ENCODE assay signal across 8 mouse cellular contexts in genomic region chr1:166043451-166044149, GRCm38 (mm10). TPM values are rescaled to one million over a fixed set of nuclear protein-coding genes. Genes with fewer than 3 reads are reported as not detected.
A peak's percentile ranks its signal among the peaks of the same experiment; 100 is the strongest.
DNase-seq lines count a peak whose midpoint lies in the region; ATAC-seq and TF ChIP-seq lines count a peak whose summit lies in the region.

No protein-coding gene starts in this region.

- H3K9me3 ChIP-seq in intestine, embryonic 16.5 days (ENCODE audit: control insufficient read depth, low read length): no peaks in the 10 kb centered on the region
- no peaks in the 10 kb centered on the region for H3K9me3 ChIP-seq in intestine, postnatal 0 days (ENCODE audit: control insufficient read depth)
- no peaks in the 10 kb centered on the region for H3K9me3 ChIP-seq in MEL (replicated peaks; ENCODE audit: insufficient read depth, low read length)
- no peaks in the 10 kb centered on the region for H3K9me3 ChIP-seq in forebrain, embryonic 10.5 days
- H3K9me3 ChIP-seq in midbrain, embryonic 11.5 days (ENCODE audit: control insufficient read depth, low read length): no peaks in the 10 kb centered on the region

- TF ChIP-seq CTCF in intestine, postnatal 0 days (IDR thresholded peaks at IDR 0.05; ENCODE audit: low read depth): no peak
- no peak for TF ChIP-seq CTCF in MEL (IDR thresholded peaks at IDR 0.05 in 2 of 3, conservative IDR thresholded peaks at IDR 0.05 in 1 of 3; ENCODE audit: control insufficient read depth in 1 of 3, insufficient read depth in 1 of 3, low read depth in 2 of 3, low read length in 3 of 3, poor library complexity in 1 of 3, severe bottlenecking in 1 of 3)

- 62% methylated on average over 21 of the region's 21 CpGs for WGBS in intestine, embryonic 16.5 days
- 59% methylated on average over 21 of the region's 21 CpGs for WGBS in intestine, postnatal 0 days
- WGBS in forebrain, embryonic 10.5 days: 64% methylated on average over 21 of the region's 21 CpGs
- 72% methylated on average over 21 of the region's 21 CpGs for WGBS in midbrain, embryonic 11.5 days

- H3K4me1 ChIP-seq in intestine, embryonic 16.5 days (ENCODE audit: control insufficient read depth, insufficient read depth, low read length): peaks cover 16% of the 10 kb centered on the region
- no peaks in the 10 kb centered on the region; the same call in 1 of the 2 replicates for H3K4me1 ChIP-seq in intestine, postnatal 0 days (replicated peaks; ENCODE audit: control insufficient read depth, insufficient read depth, low read length)
- no peaks in the 10 kb centered on the region; a peak in 1 of 4 replicates for H3K4me1 ChIP-seq in MEL (ENCODE audit: control insufficient read depth in 1 of 2, insufficient read depth in 2 of 2, low read length in 2 of 2)
- peaks cover 71% of the 10 kb centered on the region for H3K4me1 ChIP-seq in forebrain, embryonic 10.5 days
- peaks cover 33% of the 10 kb centered on the region for H3K4me1 ChIP-seq in midbrain, embryonic 11.5 days (ENCODE audit: control insufficient read depth, insufficient read depth, low read length)

- peak; percentile 36; the same call in 1 of the 2 replicates for ATAC-seq in intestine, embryonic 16.5 days
- no peak for ATAC-seq in intestine, postnatal 0 days
- peak; percentile 54 for ATAC-seq in midbrain, embryonic 11.5 days (ENCODE audit: low FRiP score)

- TF ChIP-seq EP300 in MEL (IDR thresholded peaks at IDR 0.05; ENCODE audit: low read depth in 1 of 2, low read length in 2 of 2): peak in 1 of 2 experiments; percentile 27; a peak in 1 of 4 replicates

- no peak for TF ChIP-seq POLR2A in MEL (IDR thresholded peaks at IDR 0.05; ENCODE audit: control insufficient read depth in 1 of 2, insufficient read depth in 1 of 2, low read depth in 1 of 2, low read length in 2 of 2, poor library complexity in 1 of 2)

- TF ChIP-seq RAD21 in MEL (IDR thresholded peaks at IDR 0.05; ENCODE audit: low read depth, low read length): no peak

- peak; percentile 50 for DNase-seq in MEL (ENCODE audit: low read depth, low spot score)
- DNase-seq in forebrain, embryonic 10.5 days (ENCODE audit: extremely low spot score, low spot score): no peak
- peak; percentile 88 for DNase-seq in midbrain, embryonic 11.5 days (ENCODE audit: low spot score, missing footprints)
- peak; percentile 46 for DNase-seq in thymus, postnatal 4 days
- DNase-seq in adrenal gland, postnatal 10 days: no peak
- no peak for DNase-seq in kidney, adult 11 months

- H3K27ac ChIP-seq in intestine, embryonic 16.5 days (ENCODE audit: low read length): no peak overlapping the region
- H3K27ac ChIP-seq in intestine, postnatal 0 days (ENCODE audit: low read depth, low read length): no peak overlapping the region
- H3K27ac ChIP-seq in MEL (ENCODE audit: control insufficient read depth, low read depth, low read length): no peak overlapping the region
- H3K27ac ChIP-seq in forebrain, embryonic 10.5 days: peak overlapping the region; percentile 86
- no peak overlapping the region for H3K27ac ChIP-seq in midbrain, embryonic 11.5 days (ENCODE audit: low read depth, low read length)

- H3K9ac ChIP-seq in intestine, embryonic 16.5 days (ENCODE audit: low read depth, low read length): no peak overlapping the region
- no peak overlapping the region for H3K9ac ChIP-seq in intestine, postnatal 0 days (ENCODE audit: low read depth, low read length)
- no peak overlapping the region for H3K9ac ChIP-seq in MEL (ENCODE audit: control insufficient read depth, low read depth, low read length, poor library complexity, severe bottlenecking)
- no peak overlapping the region for H3K9ac ChIP-seq in midbrain, embryonic 11.5 days (ENCODE audit: low read length)

- H3K79me2 ChIP-seq in MEL (ENCODE audit: control insufficient read depth, insufficient read depth, low read length, poor library complexity): no peaks in the 10 kb centered on the region

- no peak overlapping the region for H3K4me2 ChIP-seq in intestine, embryonic 16.5 days (ENCODE audit: low read depth, low read length)
- H3K4me2 ChIP-seq in intestine, postnatal 0 days (replicated peaks; ENCODE audit: low read depth): no peak overlapping the region
- H3K4me2 ChIP-seq in midbrain, embryonic 11.5 days: no peak overlapping the region

- H3K4me3 ChIP-seq in intestine, embryonic 16.5 days (ENCODE audit: low read length): no peak overlapping the region
- H3K4me3 ChIP-seq in intestine, postnatal 0 days (ENCODE audit: low read depth, low read length): no peak overlapping the region
- no peak overlapping the region for H3K4me3 ChIP-seq in MEL (ENCODE audit: control insufficient read depth in 1 of 2, insufficient read depth in 1 of 2, low read depth in 2 of 2, low read length in 2 of 2)
- H3K4me3 ChIP-seq in forebrain, embryonic 10.5 days: no peak overlapping the region; the same call in 1 of the 2 replicates
- H3K4me3 ChIP-seq in midbrain, embryonic 11.5 days (ENCODE audit: low read depth, low read length): no peak overlapping the region

- no peaks in the 10 kb centered on the region for H3K36me3 ChIP-seq in intestine, embryonic 16.5 days (ENCODE audit: control insufficient read depth, insufficient read depth, low read length)
- no peaks in the 10 kb centered on the region for H3K36me3 ChIP-seq in intestine, postnatal 0 days (ENCODE audit: control insufficient read depth, insufficient read depth)
- no peaks in the 10 kb centered on the region for H3K36me3 ChIP-seq in MEL (ENCODE audit: control insufficient read depth in 1 of 2, insufficient read depth in 2 of 2, low read length in 2 of 2)
- H3K36me3 ChIP-seq in forebrain, embryonic 10.5 days (replicated peaks): no peaks in the 10 kb centered on the region
- no peaks in the 10 kb centered on the region for H3K36me3 ChIP-seq in midbrain, embryonic 11.5 days (ENCODE audit: control insufficient read depth, insufficient read depth, low read length)

- H3K27me3 ChIP-seq in intestine, embryonic 16.5 days (replicated peaks; ENCODE audit: control insufficient read depth, insufficient read depth, low read length): no peaks in the 10 kb centered on the region
- H3K27me3 ChIP-seq in intestine, postnatal 0 days (replicated peaks; ENCODE audit: control insufficient read depth, insufficient read depth, low read length): no peaks in the 10 kb centered on the region
- peaks cover 0 to 2% of the 10 kb centered on the region in 2 experiments; a peak in 2 of 4 replicates for H3K27me3 ChIP-seq in MEL (ENCODE audit: control insufficient read depth in 1 of 2, insufficient read depth in 2 of 2, low read length in 2 of 2)
- peaks cover 35% of the 10 kb centered on the region for H3K27me3 ChIP-seq in forebrain, embryonic 10.5 days (ENCODE audit: poor library complexity, severe bottlenecking)
- peaks cover 8% of the 10 kb centered on the region; the same call in 1 of the 2 replicates for H3K27me3 ChIP-seq in midbrain, embryonic 11.5 days (ENCODE audit: control insufficient read depth, insufficient read depth, low read length)

TF ChIP-seq in MEL, 35 proteins besides CTCF, POLR2A, EP300 and RAD21:
- TF ChIP-seq RCOR1 (IDR thresholded peaks at IDR 0.05; ENCODE audit: low read depth, low read length) (peak; percentile 71), TCF12 (IDR thresholded peaks at IDR 0.05; ENCODE audit: low read depth, low read length) (0 out of 2 replicates have a peak, but pooled peaks have one; percentile 13), JUND (IDR thresholded peaks at IDR 0.05; ENCODE audit: low read depth, low read length) (no peak), POLR2AphosphoS5 (IDR thresholded peaks at IDR 0.05; ENCODE audit: borderline replicate concordance, low read depth, low read length) (no peak), MAFK (IDR thresholded peaks at IDR 0.05; ENCODE audit: borderline replicate concordance, low read depth, low read length) (no peak)

RNA-seq across cellular contexts. Expression of gene Pou2f1, which starts 41.1 kb away (rescaled TPM):
- polyA plus RNA-seq in intestine, embryonic 16.5 days (2015; fragmentation: Nextera tagmentation; extraction: Ambion mirVana): 8.3 and 8.4 TPM in 2 replicates
- polyA plus RNA-seq in intestine, postnatal 0 days (2015; fragmentation: Nextera tagmentation; extraction: Ambion mirVana): 6.1 and 6.9 TPM in 2 replicates
- 4.6 and 6.8 TPM in 2 replicates for total RNA-seq in MEL (2012; rRNA removed)
- polyA plus RNA-seq in MEL (2012; ENCODE audit: insufficient read depth in 1 of 2, insufficient read length in 2 of 2, low read depth in 1 of 2, low replicate concordance in 2 of 2, missing spikeins in 1 of 2): 10 to 100 TPM in 1 of 2 experiments, not detected in 1; 10.2 TPM
- 23.6 and 25.4 TPM in 2 replicates for polyA plus RNA-seq in forebrain, embryonic 10.5 days (2016; fragmentation: Nextera tagmentation; extraction: Ambion mirVana)
- 31.3 and 32.1 TPM in 2 replicates for polyA plus RNA-seq in midbrain, embryonic 11.5 days (2014; fragmentation: Nextera tagmentation; extraction: Ambion mirVana)
- total RNA-seq in adrenal gland, postnatal 10 days (2021): 10 to 100 TPM; 11.3 to 17.5 TPM

Comparison
In these comparisons a context has a peak if more than half of its experiments do, and no peak if none do; other contexts are left out.
1. DNase-seq: peak in MEL (single experiment), midbrain, embryonic 11.5 days (single experiment) and thymus, postnatal 4 days (single experiment); none in forebrain, embryonic 10.5 days (single experiment), adrenal gland, postnatal 10 days (single experiment) and kidney, adult 11 months (single experiment).